Mouse (Mus musculus) left cerebral cortex, adult 8-10 months (tissue): ENCODE results near the gene Rbpj. TPM values are rescaled to one million over a fixed set of nuclear protein-coding genes. Genes with fewer than 3 reads are reported as not detected.

ENCODE experiments used
- DNase-seq, 2 experiments: peaks; one replicate each; pipeline ENCODE4 v3.0.0; 2022; ENCODE audit warnings: low spot score in 2 of 2
- total RNA-seq, 4 experiments: library from RNA; stranded (reverse); gene quantifications; 2 replicates each; pipeline ENCODE4 v1.2.4; 2022

The Rbpj gene
- total RNA-seq, 4 experiments from 2014 or later: 24.7 to 33.8 (median 28.9) TPM

- DNase-seq: no peak
Measured at GRCm38 (mm10) chr5:53469098-53469776, 3.3 kb downstream of the Rbpj start.

- no peak for DNase-seq
Measured at GRCm38 (mm10) chr5:53469777-53470131, 3.8 kb downstream of the Rbpj start.

GRCm38 (mm10) chr5:53470141-53471079 lies 4.5 kb downstream of the Rbpj start:
- no peak for DNase-seq

GRCm38 (mm10) chr5:53472485-53472884 lies 6.5 kb downstream of the Rbpj start:
- no peak for DNase-seq

- no peak for DNase-seq
Measured at GRCm38 (mm10) chr5:53479161-53479560, 13.2 kb downstream of the Rbpj start.

- DNase-seq: no peak
Measured at GRCm38 (mm10) chr5:53479891-53480290, 13.9 kb downstream of the Rbpj start.

- no peak for DNase-seq
Measured at GRCm38 (mm10) chr5:53481021-53481420, 15.1 kb downstream of the Rbpj start.

- DNase-seq: no peak
Measured at GRCm38 (mm10) chr5:53485069-53485628, 19.2 kb downstream of the Rbpj start.

GRCm38 (mm10) chr5:53485934-53486475 lies 20.1 kb downstream of the Rbpj start:
- no peak for DNase-seq

GRCm38 (mm10) chr5:53486966-53487592 lies 21.1 kb downstream of the Rbpj start:
- DNase-seq: no peak

- DNase-seq: no peak
Measured at GRCm38 (mm10) chr5:53490697-53491099, 24.7 kb downstream of the Rbpj start.

GRCm38 (mm10) chr5:53493756-53494155 lies 27.8 kb downstream of the Rbpj start:
- no peak for DNase-seq

GRCm38 (mm10) chr5:53494536-53495159 lies 28.7 kb downstream of the Rbpj start:
- DNase-seq: peak; percentile 11 to 58

GRCm38 (mm10) chr5:53496846-53497549 lies 31.0 kb downstream of the Rbpj start:
- DNase-seq: no peak

GRCm38 (mm10) chr5:53499571-53499970 lies 33.6 kb downstream of the Rbpj start:
- no peak for DNase-seq

GRCm38 (mm10) chr5:53500509-53501145 lies 34.7 kb downstream of the Rbpj start:
- DNase-seq: no peak

GRCm38 (mm10) chr5:53503261-53503660 lies 37.3 kb downstream of the Rbpj start:
- no peak for DNase-seq

- no peak for DNase-seq
Measured at GRCm38 (mm10) chr5:53505751-53506150, 39.8 kb downstream of the Rbpj start.

GRCm38 (mm10) chr5:53507371-53507770 lies 41.4 kb downstream of the Rbpj start:
- DNase-seq: no peak

- DNase-seq: no peak
Measured at GRCm38 (mm10) chr5:53509465-53509864, 43.5 kb downstream of the Rbpj start.
